Mouse (Mus musculus) E14TG2a.4 (cell line): Measurements from ENCODE around the gene Comtd1.

Experiments
- CTCF ChIP-seq: conservative IDR thresholded peaks from 2 replicates; pipeline ENCODE4 v1.5.1; 2014; ENCODE audit warnings: low read length
- NANOG ChIP-seq: IDR thresholded peaks from 2 replicates; pipeline ENCODE4 v1.6.1; 2014; ENCODE audit warnings: borderline replicate concordance, low read length, mixed read lengths
- POU5F1 ChIP-seq: IDR thresholded peaks from 2 replicates; pipeline ENCODE4 v1.6.1; 2014; ENCODE audit warnings: low read length, borderline replicate concordance

DNA sequence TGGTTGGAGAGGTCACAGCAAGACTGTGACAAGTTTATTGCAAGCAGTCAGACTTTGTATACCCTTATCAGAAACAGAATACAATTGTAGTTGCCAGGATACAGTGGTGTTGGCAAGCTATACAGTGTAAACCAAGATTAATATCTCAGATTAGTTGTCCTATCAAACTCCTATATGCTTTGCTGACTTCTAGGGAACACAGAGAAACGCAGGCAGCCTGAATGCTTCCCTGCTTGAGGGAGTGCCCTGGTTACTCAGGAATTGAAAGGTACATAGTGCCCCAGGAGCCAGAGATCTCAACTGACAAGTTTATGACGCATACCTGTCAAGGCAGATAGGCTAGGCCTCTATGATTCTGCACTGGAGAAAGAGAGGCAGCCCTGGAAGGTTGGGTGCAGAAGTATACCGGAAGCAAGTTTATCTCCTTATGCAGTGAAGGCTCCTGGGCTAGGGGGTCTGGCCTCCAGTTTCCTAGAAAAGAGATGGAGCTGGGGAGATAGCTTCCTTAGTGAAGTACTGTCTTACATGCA lies 42.1 kb downstream of the Comtd1 start:
- TF ChIP-seq CTCF = no peak
- no peak for TF ChIP-seq NANOG
- no peak for TF ChIP-seq POU5F1
